In the genomic region with DNA sequence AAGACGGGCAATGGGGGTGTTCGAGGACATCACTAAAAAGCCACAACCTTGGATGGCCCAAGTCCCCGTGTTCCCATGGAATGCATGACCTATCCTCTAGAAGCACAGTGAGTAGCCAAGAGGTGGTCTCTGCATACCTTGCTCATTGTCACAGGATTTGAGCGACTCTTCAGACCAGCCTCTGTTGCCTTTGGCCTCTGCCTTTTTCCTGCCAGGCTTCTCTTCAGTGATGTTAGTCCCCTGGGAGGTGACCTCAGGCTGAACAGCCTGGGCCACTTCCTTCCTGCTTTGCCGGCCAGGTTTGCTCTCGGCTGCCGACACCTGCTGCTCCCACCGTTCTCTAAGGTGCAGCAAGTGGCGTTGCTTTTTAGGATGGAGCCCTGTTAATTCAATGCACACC, we compare ENCODE assay signal across 22 mouse cellular contexts.
A peak's percentile ranks its signal among the peaks of the same experiment; 100 is the strongest.
DNase-seq lines count a peak whose midpoint lies in the region; ATAC-seq and TF ChIP-seq lines count a peak whose summit lies in the region.
"Had no signal": no experiment of that assay in that cellular context is flagged by ENCODE, and none has a peak within 500 bp of the region (broad histone marks: within the 10 kb centered on the region; RNA-seq: fewer than 3 reads in every experiment).

No protein-coding gene starts in this region.

- no peak for TF ChIP-seq RAD21 in CH12.LX (IDR thresholded peaks at IDR 0.05; ENCODE audit: low read depth, low read length)

- H3K4me3 ChIP-seq in hindbrain, embryonic 13.5 days = no peak overlapping the region
- H3K4me3 ChIP-seq in hindbrain, postnatal 0 days (ENCODE audit: low read length) = no peak overlapping the region
- H3K4me3 ChIP-seq in CH12.LX (replicated peaks in 1 of 3; ENCODE audit: low read depth in 2 of 3, low read length in 2 of 3, poor library complexity in 1 of 3) = no peak overlapping the region
- no peak overlapping the region for H3K4me3 ChIP-seq in midbrain, embryonic 14.5 days (replicated peaks; ENCODE audit: low read depth, low read length)
- H3K4me3 ChIP-seq: embryonic facial prominence, embryonic 12.5 days; heart, adult 2 months; heart, embryonic 13.5 days; limb, embryonic 13.5 days; liver, embryonic 12.5 days; stomach, embryonic 15.5 days had no signal

- 34% methylated on average over 9 of the region's 9 CpGs for WGBS in hindbrain, embryonic 13.5 days
- WGBS in hindbrain, postnatal 0 days = 35% methylated on average over 9 of the region's 9 CpGs
- 38% methylated on average over 9 of the region's 9 CpGs for WGBS in midbrain, embryonic 14.5 days

- no peak for ATAC-seq in hindbrain, embryonic 13.5 days (ENCODE audit: low FRiP score)
- no peak for ATAC-seq in hindbrain, postnatal 0 days
- ATAC-seq in midbrain, embryonic 14.5 days (ENCODE audit: low FRiP score, low TSS enrichment) = no peak
- ATAC-seq: intestine, postnatal 0 days; liver, embryonic 12.5 days; Patski had no signal

- in situ Hi-C loops in CH12.LX (cut with MboI; ENCODE audit: low pct_ligation_motif_present, low pct_unique_long_range_greater_than_20kb, low sequenced_read_pairs) = no loop called here

- peaks cover 42% of the 10 kb centered on the region for H3K4me1 ChIP-seq in hindbrain, embryonic 13.5 days (replicated peaks)
- H3K4me1 ChIP-seq in hindbrain, postnatal 0 days (ENCODE audit: insufficient read depth, low read length) = no peaks in the 10 kb centered on the region; the same call in 1 of the 2 replicates
- H3K4me1 ChIP-seq in CH12.LX (ENCODE audit: control insufficient read depth in 1 of 2, insufficient read depth in 2 of 2) = peaks cover 10 to 17% of the 10 kb centered on the region in 2 experiments
- H3K4me1 ChIP-seq in midbrain, embryonic 14.5 days (ENCODE audit: control insufficient read depth, insufficient read depth, low read length) = no peaks in the 10 kb centered on the region
- H3K4me1 ChIP-seq: liver, embryonic 12.5 days had no signal

- no peak for DNase-seq in hindbrain, postnatal 0 days (ENCODE audit: low spot score)
- peak; percentile 7 to 19 for DNase-seq in B cell, adult 2 months
- DNase-seq in CH12.LX (ENCODE audit: extremely low read depth) = peak; percentile 42
- DNase-seq in midbrain, embryonic 14.5 days = no peak
- no peak for DNase-seq in lung, postnatal 4 days
- DNase-seq in ovary, postnatal 10 days (ENCODE audit: low spot score) = no peak
- DNase-seq: adrenal gland, adult 8-10 months; cerebellum, adult 11-12 months; cerebellum, postnatal 14 days; gastrocnemius, postnatal 25 days; heart, adult 2 months; kidney, postnatal 4 days; lung, adult 18-20 months; thymus, postnatal 25 days had no signal

- no peak for TF ChIP-seq POLR2A in CH12.LX (IDR thresholded peaks at IDR 0.05; ENCODE audit: low read depth, low read length)

- TF ChIP-seq EP300 in CH12.LX (IDR thresholded peaks at IDR 0.05; ENCODE audit: low read length) = no peak

- no peak overlapping the region for H3K4me2 ChIP-seq in hindbrain, embryonic 13.5 days
- no peak overlapping the region for H3K4me2 ChIP-seq in hindbrain, postnatal 0 days (ENCODE audit: low read depth, low read length)
- no peak overlapping the region for H3K4me2 ChIP-seq in CH12.LX (ENCODE audit: insufficient read depth, low read depth, poor library complexity, severe bottlenecking)
- no peak overlapping the region for H3K4me2 ChIP-seq in midbrain, embryonic 14.5 days (ENCODE audit: low read length)
- H3K4me2 ChIP-seq: embryonic facial prominence, embryonic 12.5 days; heart, embryonic 13.5 days; limb, embryonic 13.5 days; liver, embryonic 12.5 days; stomach, embryonic 15.5 days had no signal

- H3K9me3 ChIP-seq in hindbrain, embryonic 13.5 days = no peaks in the 10 kb centered on the region
- no peaks in the 10 kb centered on the region for H3K9me3 ChIP-seq in hindbrain, postnatal 0 days (ENCODE audit: low read length)
- no peaks in the 10 kb centered on the region for H3K9me3 ChIP-seq in CH12.LX (replicated peaks; ENCODE audit: low read length)
- no peaks in the 10 kb centered on the region for H3K9me3 ChIP-seq in midbrain, embryonic 14.5 days (ENCODE audit: control insufficient read depth, low read length)
- H3K9me3 ChIP-seq: embryonic facial prominence, embryonic 12.5 days; heart, embryonic 13.5 days; limb, embryonic 13.5 days; liver, embryonic 12.5 days; stomach, embryonic 15.5 days had no signal

- TF ChIP-seq CTCF in hindbrain, postnatal 0 days (IDR thresholded peaks at IDR 0.05; ENCODE audit: low read depth) = no peak
- TF ChIP-seq CTCF in CH12.LX (conservative IDR thresholded peaks at IDR 0.05 in 1 of 2, IDR thresholded peaks at IDR 0.05 in 1 of 2; ENCODE audit: low read depth in 2 of 2, low read length in 2 of 2) = no peak

- H3K9ac ChIP-seq in hindbrain, embryonic 13.5 days = no peak overlapping the region
- H3K9ac ChIP-seq in hindbrain, postnatal 0 days (replicated peaks; ENCODE audit: low read length) = no peak overlapping the region
- no peak overlapping the region for H3K9ac ChIP-seq in CH12.LX (ENCODE audit: insufficient read depth, low read depth)
- H3K9ac ChIP-seq in midbrain, embryonic 14.5 days (replicated peaks; ENCODE audit: low read length) = no peak overlapping the region
- H3K9ac ChIP-seq: embryonic facial prominence, embryonic 12.5 days; heart, embryonic 13.5 days; limb, embryonic 13.5 days; liver, embryonic 12.5 days; stomach, embryonic 15.5 days had no signal

- H3K27me3 ChIP-seq in hindbrain, embryonic 13.5 days = peaks cover 23% of the 10 kb centered on the region
- no peaks in the 10 kb centered on the region for H3K27me3 ChIP-seq in hindbrain, postnatal 0 days (ENCODE audit: insufficient read depth, low read length)
- no peaks in the 10 kb centered on the region for H3K27me3 ChIP-seq in CH12.LX (replicated peaks)
- H3K27me3 ChIP-seq in midbrain, embryonic 14.5 days (ENCODE audit: control insufficient read depth, insufficient read depth, low read length) = no peaks in the 10 kb centered on the region
- H3K27me3 ChIP-seq: stomach, embryonic 15.5 days had no signal

- H3K79me2 ChIP-seq in CH12.LX (replicated peaks; ENCODE audit: control insufficient read depth, extremely low read depth, insufficient read depth, poor library complexity, severe bottlenecking) = peaks cover 27% of the 10 kb centered on the region

- dilution Hi-C loops in CH12.LX (cut with MboI; ENCODE audit: extremely low pct_ligation_motif_present, extremely low pct_unique_long_range_greater_than_20kb, low sequenced_read_pairs) = no loop called here

- peaks cover 14% of the 10 kb centered on the region for H3K36me3 ChIP-seq in hindbrain, embryonic 13.5 days
- no peaks in the 10 kb centered on the region for H3K36me3 ChIP-seq in hindbrain, postnatal 0 days (ENCODE audit: insufficient read depth, low read length)
- peaks cover 85 to 92% of the 10 kb centered on the region in 2 experiments for H3K36me3 ChIP-seq in CH12.LX (replicated peaks in 1 of 2; ENCODE audit: control insufficient read depth in 1 of 2, insufficient read depth in 1 of 2, low read length in 1 of 2)
- H3K36me3 ChIP-seq in midbrain, embryonic 14.5 days (ENCODE audit: control insufficient read depth, insufficient read depth, low read length) = peaks cover 18% of the 10 kb centered on the region
- H3K36me3 ChIP-seq: stomach, embryonic 15.5 days had no signal

- peak overlapping the region; percentile 67 for H3K27ac ChIP-seq in hindbrain, embryonic 13.5 days
- H3K27ac ChIP-seq in hindbrain, postnatal 0 days = no peak overlapping the region
- peak overlapping the region; percentile 26; the same call in 1 of the 2 replicates for H3K27ac ChIP-seq in CH12.LX (ENCODE audit: insufficient read depth, low read depth)
- peak overlapping the region; percentile 3; the same call in 1 of the 2 replicates for H3K27ac ChIP-seq in midbrain, embryonic 14.5 days (replicated peaks; ENCODE audit: low read depth, low read length)
- H3K27ac ChIP-seq: embryonic facial prominence, embryonic 12.5 days; heart, adult 2 months; heart, embryonic 13.5 days; limb, embryonic 13.5 days; liver, embryonic 12.5 days; stomach, embryonic 15.5 days had no signal

TF ChIP-seq in CH12.LX, 34 proteins besides CTCF, POLR2A, EP300 and RAD21:
- TF ChIP-seq MAX (IDR thresholded peaks at IDR 0.05; ENCODE audit: low read length) = no peak
- TF ChIP-seq MEF2A (IDR thresholded peaks at IDR 0.05; ENCODE audit: borderline replicate concordance, low read depth, low read length) = no peak
- TF ChIP-seq ETS1 (conservative IDR thresholded peaks at IDR 0.05; ENCODE audit: low read depth, low read length) = no peak
- no peak for TF ChIP-seq RCOR1 (conservative IDR thresholded peaks at IDR 0.05; ENCODE audit: low read depth, low read length)
- TF ChIP-seq TCF12 (IDR thresholded peaks at IDR 0.05; ENCODE audit: low read depth, low read length) = 0 out of 2 replicates have a peak, but pooled peaks have one; percentile 36
- peak; percentile 12; the same call in 1 of the 2 replicates for TF ChIP-seq SMC3 (IDR thresholded peaks at IDR 0.05; ENCODE audit: low read depth, low read length)
- no peak for TF ChIP-seq USF2 (conservative IDR thresholded peaks at IDR 0.05; ENCODE audit: low read depth, low read length)
- no peak for TF ChIP-seq NELFE (IDR thresholded peaks at IDR 0.05; ENCODE audit: low read depth, low read length)
- TF ChIP-seq MAZ (IDR thresholded peaks at IDR 0.05; ENCODE audit: low read depth, low read length) = no peak
- no peak for TF ChIP-seq KAT2A (IDR thresholded peaks at IDR 0.05; ENCODE audit: insufficient replicate concordance, low read length)

Comparison
In these comparisons a context has a peak if more than half of its experiments do, and no peak if none do; other contexts are left out.
1. DNase-seq: peak in B cell, adult 2 months (2 of 2) and CH12.LX (single experiment); none in hindbrain, postnatal 0 days (single experiment), midbrain, embryonic 14.5 days (single experiment), lung, postnatal 4 days (0 of 2) and ovary, postnatal 10 days (single experiment).